Mouse (Mus musculus) heart, embryonic 14.5 days (tissue): ENCODE results near the gene Sgcd. TPM values are rescaled to one million over a fixed set of nuclear protein-coding genes. Genes with fewer than 3 reads are reported as not detected.

Source experiments
- ATAC-seq: fragments of 200-750 bp; cut with Nextera tagmentation; 2 replicates; pipeline ENCODE4 v1.8.0; 2017; ENCODE audit warnings: low read depth, moderate TSS enrichment; ENCODE audit not compliant: insufficient number of reproducible peaks, insufficient read depth, low FRiP score
- H3K27ac ChIP-seq, 2 experiments: fragments of 200-500 bp in 1 of 2; fragments of 300-500 bp in 1 of 2; sonication (generic) in 1 of 2; replicated peaks in 1 of 2; 2 replicates each; pipeline ENCODE4 v1.5.1; 2012 to 2014; ENCODE audit warnings: low read depth in 2 of 2, low read length in 2 of 2, control low read depth in 1 of 2, mild to moderate bottlenecking in 1 of 2, mixed read lengths in 1 of 2; ENCODE audit not compliant: control insufficient read depth in 1 of 2, insufficient read depth in 1 of 2
- H3K27me3 ChIP-seq: fragments of 300-500 bp; sonication (generic); 2 replicates; pipeline ENCODE4 v1.6.1; 2014; ENCODE audit warnings: mild to moderate bottlenecking, low read length, control low read depth; ENCODE audit not compliant: control insufficient read depth, insufficient read depth
- H3K36me3 ChIP-seq: fragments of 300-500 bp; sonication (generic); 2 replicates; pipeline ENCODE4 v1.6.1; 2014; ENCODE audit warnings: mild to moderate bottlenecking, control low read depth, low read length, mixed read lengths; ENCODE audit not compliant: control insufficient read depth, insufficient read depth
- H3K4me1 ChIP-seq, 2 experiments: fragments of 200-500 bp in 1 of 2; fragments of 300-500 bp in 1 of 2; sonication (generic) in 1 of 2; 2 replicates each; pipeline ENCODE4 v1.6.1; 2012 to 2014; ENCODE audit warnings: low read length in 2 of 2, control low read depth in 1 of 2, mixed read lengths in 1 of 2; ENCODE audit not compliant: control insufficient read depth in 2 of 2, insufficient read depth in 2 of 2
- H3K4me2 ChIP-seq: fragments of 300-500 bp; sonication (generic); 2 replicates; pipeline ENCODE4 v1.6.1; 2014; ENCODE audit warnings: mild to moderate bottlenecking, low read length
- H3K4me3 ChIP-seq, 2 experiments: fragments of 200-500 bp in 1 of 2; fragments of 300-500 bp in 1 of 2; sonication (generic) in 1 of 2; 2 replicates each; pipeline ENCODE4 v1.5.1; 2012 to 2014; ENCODE audit warnings: low read length in 2 of 2, mild to moderate bottlenecking in 2 of 2, control low read depth in 1 of 2, low read depth in 1 of 2, moderate library complexity in 1 of 2; ENCODE audit not compliant: control insufficient read depth in 1 of 2, insufficient read depth in 1 of 2
- H3K9ac ChIP-seq: fragments of 300-500 bp; sonication (generic); 2 replicates; pipeline ENCODE4 v1.6.1; 2014; ENCODE audit warnings: mild to moderate bottlenecking, low read length
- H3K9me3 ChIP-seq: fragments of 300-500 bp; sonication (generic); 2 replicates; pipeline ENCODE4 v1.6.1; 2016; ENCODE audit warnings: low read length, control low read depth; ENCODE audit not compliant: control insufficient read depth
- WGBS: fragments of 180-500 bp; shearing (Covaris S2); extraction: QIAGEN DNeasy Blood & Tissue Kit; methylation state at CpG from one replicate; pipeline ENCODE4 v1.1.7; 2014; 5-methylcytosine and 5-hydroxymethylcytosine counted together
- polyA plus RNA-seq: library from polyadenylated mRNA; unstranded; fragments of >200 nt; fragmentation: Nextera tagmentation; extraction: Ambion mirVana; gene quantifications from 2 replicates; pipeline ENCODE4 v1.2.1, GENCODE M21; 2014

Sgcd gene
- polyA plus RNA-seq, 1 experiment from 2014 or later, result 8.9 TPM

GRCm38 (mm10) chr11:47014278-47014677 lies 974.5 kb downstream of the Sgcd start:
- no peak for ATAC-seq
- H3K9me3 ChIP-seq, result no peaks in the 10 kb centered on the region
- H3K36me3 ChIP-seq, result no peaks in the 10 kb centered on the region
- peak overlapping the region; percentile 79 to 82 for H3K27ac ChIP-seq
- peaks cover 0 to 35% of the 10 kb centered on the region in 2 experiments for H3K4me1 ChIP-seq
- H3K27me3 ChIP-seq, result no peaks in the 10 kb centered on the region
- no peak overlapping the region for H3K4me3 ChIP-seq
- H3K4me2 ChIP-seq, result peak overlapping the region; percentile 11; the same call in 1 of the 2 replicates
- no peak overlapping the region for H3K9ac ChIP-seq

- Histone ChIP-seq H3K9me3 (no peaks in the 10 kb centered on the region), H3K36me3 (no peaks in the 10 kb centered on the region), H3K4me3 (no peak overlapping the region), H3K27me3 (no peaks in the 10 kb centered on the region), H3K4me1 (peaks cover 2 to 27% of the 10 kb centered on the region in 2 experiments; a peak in 3 of 4 replicates), H3K27ac (no peak overlapping the region), H3K4me2 (no peak overlapping the region), H3K9ac (no peak overlapping the region)
- ATAC-seq, result no peak
These were observed 978.6 kb downstream of the Sgcd start for GRCm38 (mm10) chr11:47010166-47010565.

GRCm38 (mm10) chr11:47005301-47005875 lies 983.4 kb downstream of the Sgcd start:
- H3K4me3 ChIP-seq, result no peak overlapping the region
- ATAC-seq, result no peak
- H3K4me1 ChIP-seq, result peaks cover 2 to 14% of the 10 kb centered on the region in 2 experiments; a peak in 2 of 4 replicates
- no peak overlapping the region for H3K4me2 ChIP-seq
- 85% methylated on average over 1 of the region's 1 CpGs for WGBS
- H3K9me3 ChIP-seq, result no peaks in the 10 kb centered on the region
- H3K27me3 ChIP-seq, result no peaks in the 10 kb centered on the region
- H3K36me3 ChIP-seq, result no peaks in the 10 kb centered on the region
- no peak overlapping the region for H3K9ac ChIP-seq
- no peak overlapping the region for H3K27ac ChIP-seq

DNA sequence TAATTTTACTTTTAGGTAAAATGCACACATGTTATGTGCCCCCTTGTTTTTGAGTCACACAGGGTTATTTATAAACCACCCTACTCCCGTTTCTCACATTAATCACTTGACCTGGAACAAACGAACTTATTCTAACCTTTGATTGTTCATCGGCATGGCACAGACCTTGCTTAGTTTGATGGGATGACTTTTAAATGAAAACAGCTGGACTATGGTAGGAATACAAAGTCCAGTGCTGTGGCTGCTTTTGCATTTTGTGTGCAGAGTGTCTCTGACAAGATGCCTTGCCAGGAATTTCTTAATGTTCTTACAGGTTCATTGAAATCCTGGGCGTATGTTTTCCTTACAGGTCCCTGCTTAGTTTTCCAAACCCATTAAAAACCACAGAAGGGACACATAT lies 1049.5 kb downstream of the Sgcd start:
- WGBS, result 63% methylated on average over 4 of the region's 4 CpGs
- Histone ChIP-seq H3K27ac (no peak overlapping the region), H3K9ac (no peak overlapping the region), H3K27me3 (no peaks in the 10 kb centered on the region), H3K4me3 (no peak overlapping the region), H3K36me3 (no peaks in the 10 kb centered on the region), H3K4me2 (no peak overlapping the region), H3K4me1 (no peaks in the 10 kb centered on the region), H3K9me3 (no peaks in the 10 kb centered on the region)
- no peak for ATAC-seq

- WGBS, result 69% methylated on average over 1 of the region's 1 CpGs
- Histone ChIP-seq H3K4me2 (no peak overlapping the region), H3K36me3 (no peaks in the 10 kb centered on the region), H3K4me1 (no peaks in the 10 kb centered on the region), H3K9ac (no peak overlapping the region), H3K27me3 (no peaks in the 10 kb centered on the region), H3K27ac (no peak overlapping the region), H3K4me3 (no peak overlapping the region), H3K9me3 (no peaks in the 10 kb centered on the region)
- no peak for ATAC-seq
These were observed 1063.8 kb downstream of the Sgcd start for GRCm38 (mm10) chr11:46924946-46925345.

DNA sequence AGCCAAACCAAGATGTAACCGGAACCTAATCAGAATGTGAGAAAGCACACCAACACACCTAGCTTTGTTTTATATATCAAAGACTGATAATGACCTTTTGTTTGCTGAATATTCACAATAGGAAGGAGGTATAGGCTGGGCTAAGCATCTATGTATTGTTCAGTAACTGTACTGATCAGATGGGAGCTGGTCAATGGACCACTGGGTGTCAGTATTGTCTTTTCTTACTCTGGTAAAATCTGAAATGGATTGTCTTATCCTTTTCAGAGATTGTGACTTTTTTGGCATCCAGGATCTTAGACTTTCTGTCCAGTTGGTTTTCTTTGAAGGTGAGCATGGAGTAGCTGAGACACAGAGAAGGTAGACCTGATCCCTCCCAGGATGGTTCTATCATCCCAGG lies 1068.5 kb downstream of the Sgcd start:
- WGBS, result 89% methylated on average over 1 of the region's 1 CpGs
- no peaks in the 10 kb centered on the region for H3K36me3 ChIP-seq
- no peak overlapping the region for H3K4me2 ChIP-seq
- H3K4me1 ChIP-seq, result no peaks in the 10 kb centered on the region
- H3K4me3 ChIP-seq, result no peak overlapping the region
- no peak for ATAC-seq
- H3K9me3 ChIP-seq, result no peaks in the 10 kb centered on the region
- no peak overlapping the region for H3K27ac ChIP-seq
- no peak overlapping the region for H3K9ac ChIP-seq
- H3K27me3 ChIP-seq, result no peaks in the 10 kb centered on the region

DNA sequence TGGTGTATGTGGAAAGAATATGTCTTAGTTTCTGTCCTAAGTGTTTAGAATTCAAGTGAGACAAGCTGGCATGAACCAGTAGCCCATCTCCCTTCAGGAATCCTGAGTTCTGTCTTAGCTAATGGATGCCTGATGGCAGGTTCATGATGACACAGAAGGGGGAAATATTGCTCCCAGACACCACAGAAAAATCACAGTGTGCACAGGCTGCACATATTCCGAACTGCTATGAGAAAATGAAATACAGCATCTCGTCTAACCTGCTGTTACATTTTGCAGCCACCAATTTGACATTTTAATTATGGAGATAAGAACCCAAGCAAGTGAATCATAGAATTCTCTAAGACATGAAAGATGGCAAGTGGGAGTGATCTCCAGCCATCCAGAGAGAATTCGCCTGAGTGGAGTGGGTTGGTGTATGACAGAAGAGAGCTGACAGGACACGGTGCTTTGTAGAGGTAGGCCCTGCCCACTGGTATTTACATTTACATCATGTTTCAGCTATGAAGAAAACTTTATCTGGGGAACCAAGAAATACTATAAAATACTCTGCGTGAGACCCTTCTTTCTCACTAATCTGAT lies 1076.0 kb downstream of the Sgcd start:
- H3K4me1 ChIP-seq, result no peaks in the 10 kb centered on the region
- no peak for ATAC-seq
- no peaks in the 10 kb centered on the region for H3K9me3 ChIP-seq
- WGBS, result 68% methylated on average over 5 of the region's 5 CpGs
- no peaks in the 10 kb centered on the region for H3K27me3 ChIP-seq
- H3K4me3 ChIP-seq, result no peak overlapping the region
- H3K9ac ChIP-seq, result no peak overlapping the region
- H3K27ac ChIP-seq, result no peak overlapping the region
- H3K36me3 ChIP-seq, result no peaks in the 10 kb centered on the region
- H3K4me2 ChIP-seq, result no peak overlapping the region

DNA sequence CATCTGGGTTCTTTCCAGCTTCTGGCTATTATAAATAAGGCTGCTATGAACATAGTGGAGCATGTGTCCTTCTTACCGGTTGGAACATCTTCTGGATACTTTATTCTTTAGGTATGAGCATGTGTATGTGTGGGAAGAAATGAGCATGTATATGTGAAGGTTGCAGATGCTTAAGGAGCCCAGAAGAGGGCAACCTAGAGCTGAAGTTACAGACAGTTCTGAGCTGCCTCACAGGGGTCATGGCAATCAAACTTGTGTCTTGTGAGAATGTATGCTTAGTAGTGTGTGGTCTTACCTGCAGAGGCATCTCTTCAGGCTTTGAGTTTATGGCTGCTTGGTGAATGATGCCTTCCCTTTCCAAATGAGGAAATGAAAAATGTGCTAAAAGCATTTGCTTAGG lies 1084.5 kb downstream of the Sgcd start:
- WGBS, result 86% methylated on average over 1 of the region's 1 CpGs
- no peaks in the 10 kb centered on the region for H3K4me1 ChIP-seq
- no peak overlapping the region for H3K4me3 ChIP-seq
- no peaks in the 10 kb centered on the region; the same call in 1 of the 2 replicates for H3K9me3 ChIP-seq
- no peak overlapping the region for H3K9ac ChIP-seq
- no peak overlapping the region for H3K27ac ChIP-seq
- no peak for ATAC-seq
- H3K4me2 ChIP-seq, result no peak overlapping the region
- no peaks in the 10 kb centered on the region for H3K36me3 ChIP-seq
- no peaks in the 10 kb centered on the region for H3K27me3 ChIP-seq
